Mouse (Mus musculus): ENCODE data around the gene Serpina9.

GRCm38 (mm10) chr12:104003238-104003612 is 10.3 kb downstream of the Serpina9 start:
- no peak for TF ChIP-seq MAX (IDR thresholded peaks at IDR 0.05; ENCODE audit: low read length)
- no peak for TF ChIP-seq UBTF (IDR thresholded peaks at IDR 0.05; ENCODE audit: borderline replicate concordance, insufficient read depth, low read depth, low read length)
- no peak for TF ChIP-seq MAFK (IDR thresholded peaks at IDR 0.05; ENCODE audit: borderline replicate concordance, low read depth, low read length)
- no peak for TF ChIP-seq CTCF (IDR thresholded peaks at IDR 0.05 in 2 of 3, conservative IDR thresholded peaks at IDR 0.05 in 1 of 3; ENCODE audit: control insufficient read depth in 1 of 3, insufficient read depth in 1 of 3, low read depth in 2 of 3, low read length in 3 of 3, poor library complexity in 1 of 3, severe bottlenecking in 1 of 3)
- TF ChIP-seq ZC3H11A (IDR thresholded peaks at IDR 0.05; ENCODE audit: low read depth, low read length) = no peak
- TF ChIP-seq POLR2A (IDR thresholded peaks at IDR 0.05; ENCODE audit: control insufficient read depth in 1 of 2, insufficient read depth in 1 of 2, low read depth in 1 of 2, low read length in 2 of 2, poor library complexity in 1 of 2) = no peak
- no peak for TF ChIP-seq EP300 (IDR thresholded peaks at IDR 0.05; ENCODE audit: low read depth in 1 of 2, low read length in 2 of 2)
- no peak for TF ChIP-seq MYC (IDR thresholded peaks at IDR 0.05; ENCODE audit: low read depth, low read length)
- no peak for TF ChIP-seq USF1 (IDR thresholded peaks at IDR 0.05; ENCODE audit: low read depth, low read length)
- TF ChIP-seq SIN3A (IDR thresholded peaks at IDR 0.05; ENCODE audit: low read length) = no peak
- TF ChIP-seq ZNF384 (IDR thresholded peaks at IDR 0.05; ENCODE audit: low read depth, low read length) = no peak
- TF ChIP-seq NELFE (IDR thresholded peaks at IDR 0.05; ENCODE audit: low read depth, low read length) = no peak
